Mouse (Mus musculus) hindbrain, embryonic 11.5 days (tissue): ENCODE data around the gene Draxin. TPM values are rescaled to one million over a fixed set of nuclear protein-coding genes. Genes with fewer than 3 reads are reported as not detected.
"Not testable (repeated sequence)": the region's sequence is repeated elsewhere in the genome, so short reads cannot be mapped to it uniquely, and the experiment has no call there.

Experiments
- ATAC-seq: fragments of 200-750 bp; cut with Nextera tagmentation; 2 replicates; pipeline ENCODE4 v1.8.0; 2017; ENCODE audit warnings: mild to moderate bottlenecking, moderate TSS enrichment, moderate library complexity; ENCODE audit not compliant: low FRiP score
- DNase-seq: peaks from one replicate; pipeline ENCODE4 v3.0.0-alpha.2; 2015; ENCODE audit warnings: low spot score
- H3K27ac ChIP-seq: fragments of 300-500 bp; sonication (generic); 2 replicates; pipeline ENCODE4 v1.5.1; 2014; ENCODE audit warnings: mild to moderate bottlenecking, low read depth, low read length
- H3K27me3 ChIP-seq: fragments of 300-500 bp; sonication (generic); 2 replicates; pipeline ENCODE4 v1.6.1; 2014; ENCODE audit warnings: mild to moderate bottlenecking, low read length, moderate library complexity, mixed read lengths; ENCODE audit not compliant: control insufficient read depth, insufficient read depth
- H3K36me3 ChIP-seq: fragments of 300-500 bp; sonication (generic); 2 replicates; pipeline ENCODE4 v1.6.1; 2014; ENCODE audit warnings: mild to moderate bottlenecking, low read length, moderate library complexity, mixed read lengths; ENCODE audit not compliant: control insufficient read depth, insufficient read depth
- H3K4me1 ChIP-seq: fragments of 300-500 bp; sonication (generic); replicated peaks from 2 replicates; pipeline ENCODE4 v1.6.1; 2014; ENCODE audit warnings: low read length, mixed read lengths; ENCODE audit not compliant: control insufficient read depth, insufficient read depth
- H3K4me2 ChIP-seq: fragments of 300-500 bp; sonication (generic); replicated peaks from 2 replicates; pipeline ENCODE4 v1.6.1; 2014; ENCODE audit warnings: mild to moderate bottlenecking, low read depth, low read length
- H3K4me3 ChIP-seq: fragments of 300-500 bp; sonication (generic); 2 replicates; pipeline ENCODE4 v1.5.1; 2014; ENCODE audit warnings: low read depth, low read length
- H3K9ac ChIP-seq: fragments of 300-500 bp; sonication (generic); 2 replicates; pipeline ENCODE4 v1.6.1; 2014; ENCODE audit warnings: low read depth, low read length
- H3K9me3 ChIP-seq: fragments of 300-500 bp; sonication (generic); 2 replicates; pipeline ENCODE4 v1.6.1; 2016; ENCODE audit warnings: low read length; ENCODE audit not compliant: control insufficient read depth
- WGBS: fragments of 180-500 bp; shearing (Covaris S2); extraction: QIAGEN DNeasy Blood & Tissue Kit; methylation state at CpG from one replicate; pipeline ENCODE4 v1.1.7; 2014; 5-methylcytosine and 5-hydroxymethylcytosine counted together
- polyA plus RNA-seq: library from polyadenylated mRNA; unstranded; fragments of >200 nt; fragmentation: Nextera tagmentation; extraction: Ambion mirVana; gene quantifications from 2 replicates; pipeline ENCODE4 v1.2.1, GENCODE M21; 2014

The Draxin gene
- polyA plus RNA-seq, result 12.8 and 13.8 TPM in 2 replicates

DNA sequence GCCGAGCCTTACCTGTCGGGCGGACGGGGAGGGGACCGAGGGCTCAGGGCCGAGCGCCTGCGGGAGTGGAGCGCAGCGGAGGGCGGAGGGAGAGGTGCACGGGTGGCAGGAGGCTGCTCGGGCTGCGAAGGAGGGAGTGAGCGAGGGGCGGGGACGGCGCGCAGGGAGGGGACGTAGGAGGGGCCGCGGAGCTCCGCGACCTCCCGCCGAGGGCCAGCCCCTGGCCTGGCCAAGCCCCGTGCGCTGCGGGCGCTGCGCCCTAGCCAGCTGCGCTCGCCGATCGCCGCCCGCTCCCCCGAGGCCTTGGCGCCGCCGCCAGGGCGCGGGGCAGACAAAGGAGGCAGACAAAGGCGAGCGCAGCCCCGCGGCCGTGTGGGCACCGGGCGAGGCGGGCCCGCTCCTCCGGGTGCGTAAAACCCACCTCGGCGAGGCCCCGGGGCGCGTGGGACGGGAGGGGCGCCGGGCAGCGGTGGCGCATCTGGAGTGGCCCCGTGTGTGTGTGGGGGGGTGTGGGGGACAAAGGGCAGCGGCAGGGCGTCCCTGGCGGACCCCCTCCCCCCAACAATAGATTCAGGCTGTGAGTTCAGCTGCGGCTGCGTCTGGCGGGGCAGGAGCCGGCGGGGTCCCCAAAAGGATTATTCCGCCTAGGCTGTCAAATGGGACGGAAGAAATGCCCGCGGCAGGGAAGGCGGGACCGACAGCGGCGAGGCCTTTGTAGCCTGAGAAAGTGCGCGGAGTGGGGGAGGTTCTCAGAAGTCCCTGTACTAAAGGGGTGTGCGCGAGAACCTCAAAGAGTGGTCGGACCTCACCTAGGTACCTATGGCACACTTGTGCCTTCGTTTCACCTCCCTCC lies at the start of gene Draxin:
Gene Draxin (minus strand): TSS at position 138 of the 853 bp plus-strand sequence.
- Histone ChIP-seq H3K27me3 (no peaks in the 10 kb centered on the region; the same call in 1 of the 2 replicates), H3K36me3 (no peaks in the 10 kb centered on the region), H3K9me3 (no peaks in the 10 kb centered on the region), H3K9ac (peak within 1 kb of the TSS; percentile 96), H3K4me3 (peak within 1 kb of the TSS; percentile 70), H3K4me1 (peaks cover 3% of the 10 kb centered on the region; the same call in 1 of the 2 replicates), H3K27ac (peak within 1 kb of the TSS; percentile 99), H3K4me2 (peak within 1 kb of the TSS; percentile 88)
- ATAC-seq (peak; percentile 87), DNase-seq (peak; percentile 86)
- 0% methylated on average over 63 of the region's 87 CpGs for WGBS

DNA sequence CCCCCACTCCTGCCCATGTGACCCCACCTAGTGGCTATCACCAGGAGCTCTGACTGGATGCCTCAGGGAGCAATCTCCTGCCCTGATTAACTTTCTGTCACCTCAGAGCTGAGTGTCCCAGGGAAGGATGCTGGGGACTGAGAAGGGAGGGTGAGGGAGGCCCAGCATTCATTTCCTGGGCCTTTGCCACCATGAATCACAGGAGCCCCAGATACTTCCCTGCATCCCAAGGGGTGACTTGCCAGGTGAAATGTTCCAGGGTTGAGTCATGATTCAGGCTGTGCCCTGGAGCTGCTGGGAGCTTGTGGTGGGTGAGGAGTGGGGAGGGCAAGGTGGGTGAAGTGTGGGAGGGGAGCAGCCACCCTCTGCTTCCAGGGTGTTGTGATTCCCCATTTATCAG lies 47.2 kb upstream of the Draxin start:
- DNase-seq, result no peak
- Histone ChIP-seq H3K4me3 (no peak overlapping the region), H3K9me3 (no peaks in the 10 kb centered on the region), H3K27me3 (peaks cover 27% of the 10 kb centered on the region), H3K9ac (no peak overlapping the region; the same call in 1 of the 2 replicates), H3K27ac (peak overlapping the region; percentile 24; the same call in 1 of the 2 replicates), H3K4me1 (no peaks in the 10 kb centered on the region; the same call in 1 of the 2 replicates), H3K4me2 (no peak overlapping the region), H3K36me3 (no peaks in the 10 kb centered on the region)
- ATAC-seq, result no peak

DNA sequence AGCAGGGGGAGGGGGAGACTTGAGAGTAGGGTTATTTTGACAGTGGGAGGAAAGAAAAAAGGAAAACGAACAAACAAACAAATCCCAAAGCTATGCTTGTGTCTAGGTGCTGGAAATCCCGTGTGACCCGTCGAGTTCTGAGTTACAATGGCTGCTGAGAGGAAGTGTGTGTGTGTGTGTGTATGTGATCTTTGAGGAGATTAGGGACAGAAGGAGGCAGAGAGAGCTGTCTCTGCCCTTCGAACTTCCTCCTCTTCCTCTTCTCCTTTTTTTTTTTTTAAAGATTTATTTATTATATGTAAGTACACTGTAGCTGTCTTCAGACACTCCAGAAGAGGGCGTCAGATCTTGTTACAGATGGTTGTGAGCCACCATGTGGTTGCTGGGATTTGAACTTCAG lies 46.1 kb upstream of the Draxin start:
- not testable (repeated sequence) for H3K4me2 ChIP-seq, H3K27ac ChIP-seq, H3K9ac ChIP-seq, ATAC-seq, H3K9me3 ChIP-seq, H3K4me3 ChIP-seq, DNase-seq, H3K36me3 ChIP-seq, H3K4me1 ChIP-seq
- 77% methylated on average over 5 of the region's 6 CpGs for WGBS
- peaks cover 33% of the 10 kb centered on the region for H3K27me3 ChIP-seq

DNA sequence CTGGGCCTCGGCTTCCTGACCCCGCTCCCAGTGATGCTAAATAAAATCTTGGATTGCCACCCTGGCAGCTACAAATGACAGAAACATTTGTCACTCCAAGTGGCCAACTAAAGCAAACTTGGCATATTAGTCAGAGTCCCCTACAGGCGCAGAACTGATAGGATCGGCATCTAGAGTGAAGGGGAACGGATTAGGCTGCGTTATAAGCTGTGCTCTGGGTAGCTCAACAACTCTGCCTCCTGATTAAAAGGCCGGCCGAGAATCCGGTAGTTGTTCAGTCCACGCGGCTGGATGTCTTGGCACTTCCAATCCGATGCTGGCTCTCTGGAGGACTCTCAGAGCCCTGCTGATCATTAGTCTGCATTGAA lies 44.0 kb upstream of the Draxin start:
- no peak overlapping the region for H3K4me3 ChIP-seq
- H3K9ac ChIP-seq, result no peak overlapping the region
- WGBS, result 13% methylated on average over 12 of the region's 12 CpGs
- H3K4me1 ChIP-seq, result no peaks in the 10 kb centered on the region; the same call in 1 of the 2 replicates
- H3K36me3 ChIP-seq, result no peaks in the 10 kb centered on the region
- H3K27ac ChIP-seq, result peak overlapping the region; percentile 72
- ATAC-seq, result no peak
- H3K9me3 ChIP-seq, result no peaks in the 10 kb centered on the region
- no peak for DNase-seq
- H3K27me3 ChIP-seq, result peaks cover 37% of the 10 kb centered on the region
- no peak overlapping the region for H3K4me2 ChIP-seq

DNA sequence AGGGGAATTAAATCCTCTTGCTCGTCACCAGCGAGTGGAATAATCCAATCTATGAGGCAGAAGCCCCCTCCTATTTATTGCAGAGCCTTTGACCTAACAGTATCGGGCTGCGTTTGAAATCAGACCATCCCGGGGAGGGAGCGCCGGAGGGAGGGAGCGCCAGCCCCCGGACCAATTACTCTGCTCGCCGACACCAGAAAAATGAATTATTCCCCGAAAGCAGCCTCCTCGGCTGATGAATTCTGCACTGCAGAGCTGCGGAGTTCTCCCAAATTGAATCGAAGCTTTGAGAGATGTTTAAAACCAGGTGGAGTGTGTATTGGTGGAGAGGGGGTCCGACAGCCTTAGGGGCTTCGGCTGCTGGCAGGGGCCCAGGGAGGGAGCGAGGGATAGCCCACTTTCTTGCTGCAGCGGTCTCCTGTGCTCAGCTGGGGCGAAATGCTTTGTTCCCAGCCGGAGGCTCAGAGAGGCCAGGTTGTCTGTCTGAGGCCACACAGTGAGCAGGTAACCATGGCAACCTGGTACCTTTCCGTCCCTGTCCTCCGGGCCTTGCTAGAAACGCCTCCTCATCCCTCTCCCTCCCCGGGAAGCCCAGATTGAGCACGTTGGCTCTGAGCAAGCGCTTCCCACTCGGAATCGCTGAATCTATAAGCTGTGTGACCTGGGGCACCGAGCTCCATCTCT lies 43.5 kb upstream of the Draxin start:
- Histone ChIP-seq H3K9ac (peak overlapping the region; percentile 31; the same call in 1 of the 2 replicates), H3K4me2 (peak overlapping the region; percentile 37), H3K9me3 (no peaks in the 10 kb centered on the region), H3K27me3 (peaks cover 37% of the 10 kb centered on the region), H3K4me1 (no peaks in the 10 kb centered on the region; the same call in 1 of the 2 replicates), H3K4me3 (peak overlapping the region; percentile 18; the same call in 1 of the 2 replicates), H3K36me3 (no peaks in the 10 kb centered on the region), H3K27ac (peak overlapping the region; percentile 72)
- DNase-seq, result peak; percentile 63
- under 1% methylated on average over 30 of the region's 30 CpGs for WGBS
- peak; percentile 58 for ATAC-seq

DNA sequence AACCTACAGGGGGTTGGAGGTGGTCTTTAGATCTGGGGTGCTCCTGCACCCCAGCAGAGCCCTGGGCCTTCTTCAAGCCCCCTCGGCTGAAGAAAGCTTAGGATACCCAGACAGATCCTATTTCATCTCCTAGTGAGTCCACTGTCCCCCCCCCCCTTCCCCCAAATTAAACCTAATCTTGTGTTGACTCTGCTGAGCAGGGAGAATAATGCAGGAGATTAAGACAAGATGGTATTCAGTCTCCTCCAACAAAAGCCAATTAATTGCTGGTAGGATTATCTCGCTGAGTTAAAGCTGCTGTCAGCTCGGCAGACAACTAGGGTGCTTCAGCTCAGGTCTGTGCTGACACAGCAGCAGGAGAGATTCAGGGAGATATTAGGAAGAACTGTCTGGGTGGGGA lies 40.8 kb upstream of the Draxin start:
- no peak overlapping the region for H3K4me3 ChIP-seq
- peaks cover 3% of the 10 kb centered on the region; the same call in 1 of the 2 replicates for H3K4me1 ChIP-seq
- no peaks in the 10 kb centered on the region for H3K9me3 ChIP-seq
- ATAC-seq (no peak), DNase-seq (no peak)
- no peak overlapping the region for H3K9ac ChIP-seq
- no peak overlapping the region for H3K27ac ChIP-seq
- 54% methylated on average over 3 of the region's 3 CpGs for WGBS
- peaks cover 44% of the 10 kb centered on the region for H3K27me3 ChIP-seq
- H3K36me3 ChIP-seq, result no peaks in the 10 kb centered on the region
- no peak overlapping the region for H3K4me2 ChIP-seq

DNA sequence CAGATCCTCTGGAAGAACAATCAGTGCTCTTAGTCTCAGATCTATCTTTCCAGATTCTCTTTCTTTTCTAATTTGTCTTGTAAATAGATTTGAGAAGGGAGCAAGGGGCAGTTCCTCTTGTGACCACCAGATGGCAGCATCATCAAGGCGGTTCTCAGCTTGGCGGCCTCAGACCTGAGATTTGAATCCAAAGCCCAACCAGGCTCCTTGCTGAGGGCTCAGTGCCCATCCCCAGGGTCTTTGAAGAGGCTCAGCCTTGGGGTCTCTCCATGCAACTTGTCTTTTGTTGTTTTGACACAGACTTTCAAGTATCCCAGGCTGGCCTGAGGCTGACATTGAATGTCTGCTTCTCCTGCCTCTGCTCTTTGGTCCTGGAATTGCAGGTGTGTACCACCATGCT lies 40.3 kb upstream of the Draxin start:
- 2% methylated on average over 2 of the region's 2 CpGs for WGBS
- Histone ChIP-seq H3K9ac (no peak overlapping the region), H3K27ac (no peak overlapping the region)

DNA sequence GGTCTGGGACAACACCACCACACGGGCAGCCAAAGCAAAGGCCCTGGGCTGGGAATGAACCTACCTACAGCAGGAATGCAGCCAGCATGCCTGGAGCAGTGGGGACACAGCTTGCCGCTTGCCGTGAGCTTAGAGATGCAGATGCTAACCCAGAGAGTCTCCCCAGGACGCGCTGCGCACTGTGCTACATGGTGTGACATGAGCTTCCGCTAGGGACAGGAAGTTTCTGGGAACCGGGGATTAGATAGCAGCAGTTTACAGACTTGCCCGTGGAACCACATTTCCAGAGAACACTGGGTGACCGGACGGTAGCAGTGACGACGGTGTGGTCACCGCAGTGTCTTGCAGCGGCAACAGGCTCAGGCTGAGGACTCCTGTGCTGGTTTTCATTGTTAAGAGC lies 39.1 kb upstream of the Draxin start:
- Histone ChIP-seq H3K9ac (no peak overlapping the region), H3K27ac (no peak overlapping the region), H3K4me3 (no peak overlapping the region), H3K36me3 (no peaks in the 10 kb centered on the region), H3K27me3 (peaks cover 52% of the 10 kb centered on the region), H3K4me2 (no peak overlapping the region), H3K9me3 (no peaks in the 10 kb centered on the region), H3K4me1 (peaks cover 4% of the 10 kb centered on the region)
- DNase-seq (peak; percentile 19), ATAC-seq (no peak)
- 26% methylated on average over 15 of the region's 15 CpGs for WGBS

More for the DNA sequence above, 40.3 kb upstream of the Draxin start:
- Histone ChIP-seq H3K27me3 (peaks cover 48% of the 10 kb centered on the region), H3K36me3 (no peaks in the 10 kb centered on the region), H3K4me3 (no peak overlapping the region), H3K9me3 (no peaks in the 10 kb centered on the region), H3K4me2 (no peak overlapping the region), H3K4me1 (peaks cover 4% of the 10 kb centered on the region; the same call in 1 of the 2 replicates)
- ATAC-seq, result no peak
- DNase-seq, result peak; percentile 82
